Mouse (Mus musculus): ENCODE measurements at regions not wholly inside any gene's neighbourhood (a gene's known extent, or its start where the extent isn't known, plus 50 kb on each side); places are given as distances from the start of the nearest gene placed in this dataset.

GRCm38 (mm10) chr1:77254276-77254675, 260.6 kb downstream of the Epha4 start:
- no peak for TF ChIP-seq TBP (conservative IDR thresholded peaks at IDR 0.05; ENCODE audit: low read depth, low read length)
- TF ChIP-seq CTCF (conservative IDR thresholded peaks at IDR 0.05 in 1 of 2, IDR thresholded peaks at IDR 0.05 in 1 of 2; ENCODE audit: low read depth in 2 of 2, low read length in 2 of 2): no peak
- no peak for TF ChIP-seq RCOR1 (conservative IDR thresholded peaks at IDR 0.05; ENCODE audit: low read depth, low read length)
- no peak for TF ChIP-seq EP300 (IDR thresholded peaks at IDR 0.05; ENCODE audit: low read length)
- TF ChIP-seq POLR2A (IDR thresholded peaks at IDR 0.05; ENCODE audit: low read depth, low read length): no peak
- no peak for TF ChIP-seq USF2 (conservative IDR thresholded peaks at IDR 0.05; ENCODE audit: low read depth, low read length)
- no peak for TF ChIP-seq JUND (conservative IDR thresholded peaks at IDR 0.05; ENCODE audit: low read depth, low read length)

All from CH12.LX (cell line).